Mouse (Mus musculus): ENCODE measurements at regions not wholly inside any gene's neighbourhood (a gene's known extent, or its start where the extent isn't known, plus 50 kb on each side); places are given as distances from the start of the nearest gene placed in this dataset.
"Not testable (repeated sequence)": the region's sequence is repeated elsewhere in the genome, so short reads cannot be mapped to it uniquely, and the experiment has no call there.

GRCm38 (mm10) chr10:117467161-117467560, 87.3 kb upstream of the Cpsf6 start:
- H3K27me3 ChIP-seq (ENCODE audit: control insufficient read depth, insufficient read depth, low read length): no peaks in the 10 kb centered on the region
- no peak overlapping the region for H3K27ac ChIP-seq (replicated peaks; ENCODE audit: low read depth, low read length)
- H3K4me1 ChIP-seq (ENCODE audit: control insufficient read depth, insufficient read depth, low read length): peaks cover 3% of the 10 kb centered on the region
- WGBS: 83% methylated on average over 8 of the region's 8 CpGs
- no peak for DNase-seq (ENCODE audit: low spot score)
- H3K36me3 ChIP-seq (ENCODE audit: control insufficient read depth, insufficient read depth, low read length): no peaks in the 10 kb centered on the region
- H3K9me3 ChIP-seq (ENCODE audit: control insufficient read depth, low read length): no peaks in the 10 kb centered on the region
- no peak overlapping the region for H3K4me3 ChIP-seq (replicated peaks; ENCODE audit: low read length)
- ATAC-seq (ENCODE audit: low FRiP score, low read depth): no peak
- TF ChIP-seq POLR2A (IDR thresholded peaks at IDR 0.05; ENCODE audit: borderline replicate concordance, extremely low read depth, insufficient read depth, insufficient read length): no peak
- H3K4me2 ChIP-seq (replicated peaks; ENCODE audit: low read depth, low read length, severe bottlenecking): no peak overlapping the region
- H3K9ac ChIP-seq (ENCODE audit: low read depth, low read length, severe bottlenecking): no peak overlapping the region

- Histone ChIP-seq H3K4me3 (replicated peaks; ENCODE audit: low read length) (no peak overlapping the region), H3K36me3 (ENCODE audit: control insufficient read depth, insufficient read depth, low read length) (no peaks in the 10 kb centered on the region), H3K9me3 (ENCODE audit: control insufficient read depth, low read length) (no peaks in the 10 kb centered on the region), H3K27ac (replicated peaks; ENCODE audit: low read depth, low read length) (no peak overlapping the region), H3K4me2 (replicated peaks; ENCODE audit: low read depth, low read length, severe bottlenecking) (no peak overlapping the region), H3K4me1 (ENCODE audit: control insufficient read depth, insufficient read depth, low read length) (no peaks in the 10 kb centered on the region), H3K27me3 (ENCODE audit: control insufficient read depth, insufficient read depth, low read length) (no peaks in the 10 kb centered on the region), H3K9ac (ENCODE audit: low read depth, low read length, severe bottlenecking) (no peak overlapping the region)
- WGBS: 87% methylated on average over 3 of the region's 3 CpGs
- ATAC-seq (ENCODE audit: low FRiP score, low read depth) (no peak), DNase-seq (ENCODE audit: low spot score) (no peak)
- no peak for TF ChIP-seq POLR2A (IDR thresholded peaks at IDR 0.05; ENCODE audit: borderline replicate concordance, extremely low read depth, insufficient read depth, insufficient read length)
Observed at GRCm38 (mm10) chr10:117466391-117466790, 86.6 kb upstream of the Cpsf6 start.

GRCm38 (mm10) chr10:117465671-117466250, 85.9 kb upstream of the Cpsf6 start:
- Histone ChIP-seq H3K9ac (ENCODE audit: low read depth, low read length, severe bottlenecking) (no peak overlapping the region), H3K36me3 (ENCODE audit: control insufficient read depth, insufficient read depth, low read length) (no peaks in the 10 kb centered on the region), H3K9me3 (ENCODE audit: control insufficient read depth, low read length) (no peaks in the 10 kb centered on the region), H3K27me3 (ENCODE audit: control insufficient read depth, insufficient read depth, low read length) (no peaks in the 10 kb centered on the region), H3K4me1 (ENCODE audit: control insufficient read depth, insufficient read depth, low read length) (no peaks in the 10 kb centered on the region), H3K4me2 (replicated peaks; ENCODE audit: low read depth, low read length, severe bottlenecking) (no peak overlapping the region), H3K4me3 (replicated peaks; ENCODE audit: low read length) (no peak overlapping the region), H3K27ac (replicated peaks; ENCODE audit: low read depth, low read length) (no peak overlapping the region)
- no peak for TF ChIP-seq POLR2A (IDR thresholded peaks at IDR 0.05; ENCODE audit: borderline replicate concordance, extremely low read depth, insufficient read depth, insufficient read length)
- ATAC-seq (ENCODE audit: low FRiP score, low read depth) (no peak), DNase-seq (ENCODE audit: low spot score) (no peak)
- WGBS: 74% methylated on average over 3 of the region's 3 CpGs

- H3K4me1 ChIP-seq (ENCODE audit: control insufficient read depth, insufficient read depth, low read length): no peaks in the 10 kb centered on the region
- H3K9me3 ChIP-seq (ENCODE audit: control insufficient read depth, low read length): no peaks in the 10 kb centered on the region
- WGBS: 81% methylated on average over 12 of the region's 12 CpGs
- H3K9ac ChIP-seq (ENCODE audit: low read depth, low read length, severe bottlenecking): no peak overlapping the region
- H3K27me3 ChIP-seq (ENCODE audit: control insufficient read depth, insufficient read depth, low read length): no peaks in the 10 kb centered on the region
- ATAC-seq (ENCODE audit: low FRiP score, low read depth) (no peak), DNase-seq (ENCODE audit: low spot score) (no peak)
- no peak overlapping the region for H3K4me3 ChIP-seq (replicated peaks; ENCODE audit: low read length)
- H3K4me2 ChIP-seq (replicated peaks; ENCODE audit: low read depth, low read length, severe bottlenecking): no peak overlapping the region
- no peaks in the 10 kb centered on the region for H3K36me3 ChIP-seq (ENCODE audit: control insufficient read depth, insufficient read depth, low read length)
- H3K27ac ChIP-seq (replicated peaks; ENCODE audit: low read depth, low read length): no peak overlapping the region
- TF ChIP-seq POLR2A (IDR thresholded peaks at IDR 0.05; ENCODE audit: borderline replicate concordance, extremely low read depth, insufficient read depth, insufficient read length): no peak
Observed at GRCm38 (mm10) chr10:117465058-117465660, 85.3 kb upstream of the Cpsf6 start.

DNA sequence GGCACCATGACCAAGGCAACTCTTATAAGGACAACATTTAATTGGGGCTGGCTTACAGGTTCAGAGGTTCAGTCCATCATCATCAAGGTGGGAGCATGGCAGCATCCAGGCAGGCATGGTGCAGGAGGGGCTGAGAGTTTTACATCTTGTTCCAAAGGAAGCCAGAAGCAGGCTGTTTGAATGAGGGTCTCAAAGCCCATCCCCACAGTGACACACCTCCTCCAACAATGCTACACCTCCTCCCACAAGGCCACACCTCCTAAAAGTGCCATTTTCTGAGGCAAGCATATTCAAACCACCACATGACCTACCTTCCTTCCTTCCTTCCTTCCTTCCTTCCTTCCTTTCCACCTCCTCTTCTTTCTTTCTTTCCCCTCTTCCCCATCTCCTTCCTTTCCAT, 84.5 kb upstream of the Cpsf6 start:
- H3K4me1 ChIP-seq (ENCODE audit: control insufficient read depth, insufficient read depth, low read length); H3K27ac ChIP-seq (replicated peaks; ENCODE audit: low read depth, low read length); DNase-seq (ENCODE audit: low spot score); H3K4me3 ChIP-seq (replicated peaks; ENCODE audit: low read length); H3K4me2 ChIP-seq (replicated peaks; ENCODE audit: low read depth, low read length, severe bottlenecking); H3K36me3 ChIP-seq (ENCODE audit: control insufficient read depth, insufficient read depth, low read length); H3K9me3 ChIP-seq (ENCODE audit: control insufficient read depth, low read length); H3K27me3 ChIP-seq (ENCODE audit: control insufficient read depth, insufficient read depth, low read length); H3K9ac ChIP-seq (ENCODE audit: low read depth, low read length, severe bottlenecking); ATAC-seq (ENCODE audit: low FRiP score, low read depth): not testable (repeated sequence)

DNA sequence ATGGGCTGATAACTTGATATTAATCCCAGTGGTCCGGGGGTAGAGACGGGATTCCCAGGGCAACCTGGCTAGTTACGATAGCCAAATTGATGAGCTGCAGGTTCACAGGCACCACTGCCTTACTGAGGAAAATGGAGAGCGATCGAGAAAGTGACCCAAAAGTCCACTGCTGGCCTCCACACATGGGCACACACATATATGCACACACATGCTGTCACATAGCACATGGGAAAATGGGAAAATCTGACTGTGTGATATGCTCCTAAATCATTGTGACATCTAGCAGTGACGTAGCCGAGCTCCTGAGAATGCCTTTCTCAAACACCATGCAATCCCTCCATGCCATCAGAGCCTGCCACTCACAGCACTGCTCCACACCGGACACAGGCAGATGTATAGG, 83.8 kb upstream of the Cpsf6 start:
- Histone ChIP-seq H3K36me3 (ENCODE audit: control insufficient read depth, insufficient read depth, low read length) (no peaks in the 10 kb centered on the region), H3K27ac (replicated peaks; ENCODE audit: low read depth, low read length) (no peak overlapping the region), H3K4me1 (ENCODE audit: control insufficient read depth, insufficient read depth, low read length) (no peaks in the 10 kb centered on the region), H3K9ac (ENCODE audit: low read depth, low read length, severe bottlenecking) (no peak overlapping the region), H3K4me2 (replicated peaks; ENCODE audit: low read depth, low read length, severe bottlenecking) (no peak overlapping the region), H3K9me3 (ENCODE audit: control insufficient read depth, low read length) (no peaks in the 10 kb centered on the region), H3K27me3 (ENCODE audit: control insufficient read depth, insufficient read depth, low read length) (no peaks in the 10 kb centered on the region), H3K4me3 (replicated peaks; ENCODE audit: low read length) (no peak overlapping the region)
- 89% methylated on average over 8 of the region's 8 CpGs for WGBS
- no peak for TF ChIP-seq POLR2A (IDR thresholded peaks at IDR 0.05; ENCODE audit: borderline replicate concordance, extremely low read depth, insufficient read depth, insufficient read length)
- DNase-seq (ENCODE audit: low spot score): no peak
- no peak for ATAC-seq (ENCODE audit: low FRiP score, low read depth)

All from limb, embryonic 14.5 days (tissue).